Mouse (Mus musculus): ENCODE results near the gene Itprid2. TPM values are rescaled to one million over a fixed set of nuclear protein-coding genes. Genes with fewer than 3 reads are reported as not detected.

Itprid2 gene
- polyA plus RNA-seq, 1 experiment from 2014 or later: 3.6 TPM

Other genes starting within 250 kb of the Itprid2 start
- 10.1 and 13.2 TPM in 2 replicates for gene Neurod1, start 178.6 kb upstream of the Itprid2 start, polyA plus RNA-seq (2016; fragmentation: Nextera tagmentation; extraction: Ambion mirVana)
- 0.86 and 1.3 TPM in 2 replicates for gene Cerkl, start 178.6 kb upstream of the Itprid2 start, polyA plus RNA-seq (2016; fragmentation: Nextera tagmentation; extraction: Ambion mirVana)
- not detected in 2 replicates for gene Ppp1r1c, start 72.4 kb downstream of the Itprid2 start, polyA plus RNA-seq (2016; fragmentation: Nextera tagmentation; extraction: Ambion mirVana)